In genomic region chr14:52278932-52279746, GRCm38 (mm10) we compare ENCODE assay signal across 8 mouse cellular contexts. TPM values are rescaled to one million over a fixed set of nuclear protein-coding genes. Genes with fewer than 3 reads are reported as not detected.
DNase-seq lines count a peak whose midpoint lies in the region; ATAC-seq and TF ChIP-seq lines count a peak whose summit lies in the region.

Tox4 (plus strand) TSS chr14:52279146.
Rab2b (minus strand) TSS chr14:52279545.

- TF ChIP-seq CTCF in liver, embryonic 14.5 days (IDR thresholded peaks at IDR 0.05; ENCODE audit: low read depth) = peak; percentile 100
- TF ChIP-seq CTCF in stomach, postnatal 0 days (IDR thresholded peaks at IDR 0.05; ENCODE audit: low read depth) = peak; percentile 100

- H3K9ac ChIP-seq in heart, embryonic 15.5 days = peak within 1 kb of the TSS; percentile 85
- peak within 1 kb of the TSS; percentile 92 for H3K9ac ChIP-seq in liver, embryonic 14.5 days (replicated peaks)
- peak within 1 kb of the TSS; percentile 75 for H3K9ac ChIP-seq in neural tube, embryonic 11.5 days (ENCODE audit: low read length)
- H3K9ac ChIP-seq in stomach, postnatal 0 days (ENCODE audit: low read length) = peak within 1 kb of the TSS; percentile 92

- H3K27ac ChIP-seq in forebrain, embryonic 10.5 days = peak within 1 kb of the TSS; percentile 87
- H3K27ac ChIP-seq in heart, embryonic 15.5 days = peak within 1 kb of the TSS; percentile 90
- H3K27ac ChIP-seq in liver, embryonic 14.5 days = peak within 1 kb of the TSS; percentile 82
- peak within 1 kb of the TSS; percentile 51 for H3K27ac ChIP-seq in neural tube, embryonic 11.5 days (ENCODE audit: low read depth, low read length)
- peak within 1 kb of the TSS; percentile 92 for H3K27ac ChIP-seq in stomach, postnatal 0 days (replicated peaks)

- peak; percentile 98 for ATAC-seq in heart, embryonic 15.5 days (replicated peaks; ENCODE audit: insufficient number of reproducible peaks, insufficient read depth, low FRiP score, low read depth)
- peak; percentile 94 for ATAC-seq in liver, embryonic 14.5 days (ENCODE audit: insufficient read depth)
- peak; percentile 98 for ATAC-seq in neural tube, embryonic 11.5 days (ENCODE audit: insufficient read depth, low FRiP score, low TSS enrichment)
- peak; percentile 99 for ATAC-seq in stomach, postnatal 0 days (ENCODE audit: low FRiP score, low TSS enrichment)

- H3K4me2 ChIP-seq in heart, embryonic 15.5 days = peak within 1 kb of the TSS; percentile 75
- H3K4me2 ChIP-seq in liver, embryonic 14.5 days (ENCODE audit: low read depth) = peak within 1 kb of the TSS; percentile 88
- H3K4me2 ChIP-seq in neural tube, embryonic 11.5 days (ENCODE audit: low read depth) = peak within 1 kb of the TSS; percentile 61
- peak within 1 kb of the TSS; percentile 68 for H3K4me2 ChIP-seq in stomach, postnatal 0 days (replicated peaks; ENCODE audit: low read depth)

- peaks cover 17% of the 10 kb centered on the region for H3K4me1 ChIP-seq in forebrain, embryonic 10.5 days
- H3K4me1 ChIP-seq in heart, embryonic 15.5 days (replicated peaks) = peaks cover 11% of the 10 kb centered on the region
- peaks cover 10 to 12% of the 10 kb centered on the region in 2 experiments for H3K4me1 ChIP-seq in liver, embryonic 14.5 days (replicated peaks; ENCODE audit: control insufficient read depth in 2 of 2, insufficient read depth in 2 of 2, low read length in 1 of 2)
- peaks cover 6% of the 10 kb centered on the region for H3K4me1 ChIP-seq in neural tube, embryonic 11.5 days (ENCODE audit: control insufficient read depth, insufficient read depth, low read length)
- H3K4me1 ChIP-seq in stomach, postnatal 0 days (replicated peaks; ENCODE audit: control insufficient read depth, insufficient read depth) = no peaks in the 10 kb centered on the region; the same call in 1 of the 2 replicates

- H3K27me3 ChIP-seq in forebrain, embryonic 10.5 days (ENCODE audit: poor library complexity, severe bottlenecking) = no peaks in the 10 kb centered on the region
- H3K27me3 ChIP-seq in heart, embryonic 15.5 days = no peaks in the 10 kb centered on the region
- H3K27me3 ChIP-seq in liver, embryonic 14.5 days (ENCODE audit: control insufficient read depth, insufficient read depth, low read length) = no peaks in the 10 kb centered on the region
- H3K27me3 ChIP-seq in neural tube, embryonic 11.5 days (ENCODE audit: control insufficient read depth, insufficient read depth, low read length) = no peaks in the 10 kb centered on the region
- H3K27me3 ChIP-seq in stomach, postnatal 0 days (ENCODE audit: control insufficient read depth, insufficient read depth, low read length) = no peaks in the 10 kb centered on the region

- H3K4me3 ChIP-seq in forebrain, embryonic 10.5 days = peak within 1 kb of the TSS; percentile 89
- peak within 1 kb of the TSS; percentile 96 for H3K4me3 ChIP-seq in heart, embryonic 15.5 days
- H3K4me3 ChIP-seq in liver, embryonic 14.5 days (ENCODE audit: insufficient read depth in 1 of 2, low read depth in 2 of 2, low read length in 2 of 2) = peak within 1 kb of the TSS; percentile 72 to 93
- H3K4me3 ChIP-seq in neural tube, embryonic 11.5 days (ENCODE audit: low read depth, low read length) = peak within 1 kb of the TSS; percentile 94
- H3K4me3 ChIP-seq in stomach, postnatal 0 days (ENCODE audit: low read depth, low read length) = peak within 1 kb of the TSS; percentile 89

- under 1% methylated on average over 66 of the region's 66 CpGs for WGBS in forebrain, embryonic 10.5 days
- WGBS in heart, embryonic 15.5 days = under 1% methylated on average over 66 of the region's 66 CpGs
- 1% methylated on average over 62 of the region's 66 CpGs for WGBS in liver, embryonic 14.5 days (ENCODE audit: insufficient replicate concordance)
- WGBS in neural tube, embryonic 11.5 days = under 1% methylated on average over 65 of the region's 66 CpGs
- WGBS in stomach, postnatal 0 days = under 1% methylated on average over 66 of the region's 66 CpGs

- no peak for TF ChIP-seq EP300 in liver, embryonic 14.5 days (IDR thresholded peaks at IDR 0.05; ENCODE audit: low read depth)
- no peak for TF ChIP-seq EP300 in stomach, postnatal 0 days (optimal IDR thresholded peaks at IDR 0.05)

- H3K9me3 ChIP-seq in forebrain, embryonic 10.5 days = no peaks in the 10 kb centered on the region
- H3K9me3 ChIP-seq in heart, embryonic 15.5 days (replicated peaks) = no peaks in the 10 kb centered on the region
- H3K9me3 ChIP-seq in liver, embryonic 14.5 days (ENCODE audit: control insufficient read depth, low read length) = no peaks in the 10 kb centered on the region
- H3K9me3 ChIP-seq in neural tube, embryonic 11.5 days (ENCODE audit: control insufficient read depth, low read length) = no peaks in the 10 kb centered on the region
- no peaks in the 10 kb centered on the region for H3K9me3 ChIP-seq in stomach, postnatal 0 days (ENCODE audit: control insufficient read depth, low read length)

- H3K36me3 ChIP-seq in forebrain, embryonic 10.5 days (replicated peaks) = peaks cover 21% of the 10 kb centered on the region
- H3K36me3 ChIP-seq in heart, embryonic 15.5 days = peaks cover 10% of the 10 kb centered on the region
- no peaks in the 10 kb centered on the region for H3K36me3 ChIP-seq in liver, embryonic 14.5 days (replicated peaks; ENCODE audit: control insufficient read depth, insufficient read depth, low read depth)
- H3K36me3 ChIP-seq in neural tube, embryonic 11.5 days (ENCODE audit: control insufficient read depth, insufficient read depth, low read length) = peaks cover 2% of the 10 kb centered on the region; the same call in 1 of the 2 replicates
- peaks cover 3% of the 10 kb centered on the region; the same call in 1 of the 2 replicates for H3K36me3 ChIP-seq in stomach, postnatal 0 days (ENCODE audit: control insufficient read depth, insufficient read depth, low read length)

- peak; percentile 99 for DNase-seq in CD8-positive naive resting alpha-beta T cell, adult 2 months (ENCODE audit: low read depth in 2 of 2, low spot score in 2 of 2)
- peak; percentile 100 for DNase-seq in c-Kit-positive CD71-negative TER-119-negative erythroid progenitor cells, embryonic 14.5 days (ENCODE audit: low read depth)
- DNase-seq in forebrain, embryonic 10.5 days (ENCODE audit: extremely low spot score, low spot score) = peak; percentile 99
- peak; percentile 98 for DNase-seq in kidney, postnatal 25 days
- DNase-seq in liver, embryonic 14.5 days (ENCODE audit: low read depth in 3 of 3, low spot score in 3 of 3) = peak; percentile 97 to 99 (median 97)
- peak; percentile 99 for DNase-seq in neural tube, embryonic 11.5 days (ENCODE audit: low spot score)
- peak; percentile 99 for DNase-seq in stomach, postnatal 0 days (ENCODE audit: low spot score)

RNA-seq across cellular contexts. Expression of gene Tox4, which starts in this region (rescaled TPM):
- polyA plus RNA-seq in forebrain, embryonic 10.5 days (2016; fragmentation: Nextera tagmentation; extraction: Ambion mirVana) = 53.4 and 56.6 TPM in 2 replicates
- 29.3 and 34.0 TPM in 2 replicates for polyA plus RNA-seq in heart, embryonic 15.5 days (2015; fragmentation: Nextera tagmentation; extraction: Ambion mirVana)
- polyA plus RNA-seq in liver, embryonic 14.5 days (2012; rRNA removed) = 8.5 and 10.1 TPM in 2 replicates
- polyA plus RNA-seq in liver, embryonic 14.5 days (2014; fragmentation: Nextera tagmentation; extraction: Ambion mirVana) = 16.6 and 17.2 TPM in 2 replicates
- polyA plus RNA-seq in neural tube, embryonic 11.5 days (2014; fragmentation: Nextera tagmentation; extraction: Ambion mirVana) = 52.0 and 54.9 TPM in 2 replicates
- polyA plus RNA-seq in stomach, postnatal 0 days (2015; fragmentation: Nextera tagmentation; extraction: Ambion mirVana) = 21.5 and 22.9 TPM in 2 replicates

RNA-seq across cellular contexts. Expression of gene Rab2b, which starts in this region (rescaled TPM):
- 22.5 and 24.0 TPM in 2 replicates for polyA plus RNA-seq in forebrain, embryonic 10.5 days (2016; fragmentation: Nextera tagmentation; extraction: Ambion mirVana)
- 12.8 and 16.6 TPM in 2 replicates for polyA plus RNA-seq in heart, embryonic 15.5 days (2015; fragmentation: Nextera tagmentation; extraction: Ambion mirVana)
- 2.9 and 3.1 TPM in 2 replicates for polyA plus RNA-seq in liver, embryonic 14.5 days (2012; rRNA removed)
- polyA plus RNA-seq in liver, embryonic 14.5 days (2014; fragmentation: Nextera tagmentation; extraction: Ambion mirVana) = 1.9 and 2.6 TPM in 2 replicates
- polyA plus RNA-seq in neural tube, embryonic 11.5 days (2014; fragmentation: Nextera tagmentation; extraction: Ambion mirVana) = 38.2 and 40.9 TPM in 2 replicates
- polyA plus RNA-seq in stomach, postnatal 0 days (2015; fragmentation: Nextera tagmentation; extraction: Ambion mirVana) = 6.9 and 7.3 TPM in 2 replicates

Comparison
In these comparisons a context has a peak if more than half of its experiments do, and no peak if none do; other contexts are left out.
1. Peak in every context shown above with its lines: DNase-seq, ATAC-seq, H3K4me3 ChIP-seq and H3K27ac ChIP-seq.